Comparison of ENCODE assay signal across 8 mouse cellular contexts in the genomic region with DNA sequence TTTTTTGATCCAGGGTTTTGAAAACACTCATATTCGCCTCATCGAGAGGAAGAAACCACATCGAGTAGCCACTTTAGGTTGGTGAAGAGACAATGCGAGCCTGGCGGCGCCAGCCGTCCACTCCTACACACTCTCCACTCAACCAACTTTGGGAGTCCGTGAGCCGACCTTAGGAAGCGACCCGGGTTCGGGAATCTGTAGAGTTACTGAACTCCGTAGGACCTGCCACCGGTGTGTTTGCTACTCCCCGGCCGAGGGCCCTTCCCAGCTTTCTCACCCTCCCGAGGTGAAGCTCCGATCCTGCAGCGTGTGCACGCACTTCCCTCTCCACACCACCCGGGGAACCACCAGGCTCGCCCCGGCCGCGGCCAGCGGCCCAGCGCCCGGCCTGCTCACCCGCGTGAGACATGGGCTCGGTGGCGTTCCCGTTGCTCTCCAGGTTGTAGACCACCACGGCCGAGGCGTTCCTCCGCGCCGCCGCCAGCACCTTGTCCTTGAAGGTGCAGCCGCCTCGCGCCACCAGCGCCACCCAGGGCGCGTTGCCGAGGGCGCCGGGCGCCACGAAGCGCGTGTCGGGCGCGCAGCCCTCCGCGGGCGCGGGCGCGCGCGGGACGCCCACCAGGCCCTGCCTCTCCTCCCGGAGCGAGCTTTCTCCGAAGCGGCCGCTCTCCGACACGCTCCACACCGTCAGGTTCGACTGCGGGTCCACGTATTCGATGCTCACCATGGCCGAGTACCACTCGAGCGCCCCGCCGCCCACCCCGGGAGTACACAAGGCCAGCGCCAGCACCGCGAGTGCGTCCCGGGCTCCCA. TPM values are rescaled to one million over a fixed set of nuclear protein-coding genes. Genes with fewer than 3 reads are reported as not detected.
DNase-seq lines count a peak whose midpoint lies in the region; ATAC-seq and TF ChIP-seq lines count a peak whose summit lies in the region.

No protein-coding gene starts in this region.

- TF ChIP-seq POLR2A in MEL (IDR thresholded peaks at IDR 0.05; ENCODE audit: control insufficient read depth in 1 of 2, insufficient read depth in 1 of 2, low read depth in 1 of 2, low read length in 2 of 2, poor library complexity in 1 of 2), result no peak; a peak in 1 of 4 replicates
- TF ChIP-seq POLR2A in brain, embryonic 14.5 days (IDR thresholded peaks at IDR 0.05; ENCODE audit: borderline replicate concordance, extremely low read depth, insufficient read depth, insufficient read length, poor library complexity, severe bottlenecking), result no peak

- peak; percentile 68 for DNase-seq in MEL (ENCODE audit: low read depth, low spot score)
- peak; percentile 62 for DNase-seq in brain, embryonic 14.5 days (ENCODE audit: low read depth)
- DNase-seq in hindbrain, embryonic 14.5 days (ENCODE audit: low spot score), result peak; percentile 64
- peak; percentile 79 for DNase-seq in limb, embryonic 10.5 days (ENCODE audit: low spot score)
- DNase-seq in mesoderm, embryonic 11.5 days (ENCODE audit: low read depth, low spot score), result peak; percentile 64
- peak; percentile 19 for DNase-seq in skeletal muscle tissue, adult 2 months (ENCODE audit: low read depth, low spot score)

- under 1% methylated on average over 88 of the region's 88 CpGs for WGBS in hindbrain, embryonic 14.5 days
- under 1% methylated on average over 83 of the region's 88 CpGs for WGBS in limb, embryonic 10.5 days

- no peak for TF ChIP-seq CTCF in MEL (IDR thresholded peaks at IDR 0.05 in 2 of 3, conservative IDR thresholded peaks at IDR 0.05 in 1 of 3; ENCODE audit: control insufficient read depth in 1 of 3, insufficient read depth in 1 of 3, low read depth in 2 of 3, low read length in 3 of 3, poor library complexity in 1 of 3, severe bottlenecking in 1 of 3)
- no peak for TF ChIP-seq CTCF in brain, embryonic 14.5 days (IDR thresholded peaks at IDR 0.05; ENCODE audit: borderline replicate concordance, extremely low read depth, insufficient read depth, insufficient read length)

- peak overlapping the region; percentile 99 for H3K9ac ChIP-seq in MEL (ENCODE audit: control insufficient read depth, low read depth, low read length, poor library complexity, severe bottlenecking)
- peak overlapping the region; percentile 99 for H3K9ac ChIP-seq in hindbrain, embryonic 14.5 days

- peak overlapping the region; percentile 77 for H3K27ac ChIP-seq in MEL (ENCODE audit: control insufficient read depth, low read depth, low read length)
- peak overlapping the region; percentile 98 for H3K27ac ChIP-seq in hindbrain, embryonic 14.5 days
- peak overlapping the region; percentile 98 for H3K27ac ChIP-seq in limb, embryonic 10.5 days

- H3K36me3 ChIP-seq in MEL (ENCODE audit: control insufficient read depth in 1 of 2, insufficient read depth in 2 of 2, low read length in 2 of 2), result peaks cover 6 to 43% of the 10 kb centered on the region in 2 experiments
- no peaks in the 10 kb centered on the region for H3K36me3 ChIP-seq in hindbrain, embryonic 14.5 days (replicated peaks; ENCODE audit: control insufficient read depth, insufficient read depth)
- 0 out of 2 replicates have a peak, but pooled peaks cover 4% of the 10 kb centered on the region for H3K36me3 ChIP-seq in limb, embryonic 10.5 days

- peaks cover 44% of the 10 kb centered on the region for H3K79me2 ChIP-seq in MEL (ENCODE audit: control insufficient read depth, insufficient read depth, low read length, poor library complexity)

- H3K4me2 ChIP-seq in hindbrain, embryonic 14.5 days (replicated peaks), result peak overlapping the region; percentile 65

- peak overlapping the region; percentile 88 to 99 for H3K4me3 ChIP-seq in MEL (ENCODE audit: control insufficient read depth in 1 of 2, insufficient read depth in 1 of 2, low read depth in 2 of 2, low read length in 2 of 2)
- peak overlapping the region; percentile 92 for H3K4me3 ChIP-seq in hindbrain, embryonic 14.5 days (replicated peaks; ENCODE audit: low read length)
- peak overlapping the region; percentile 93 for H3K4me3 ChIP-seq in limb, embryonic 10.5 days

- ATAC-seq in frontal cortex, adult (ENCODE audit: low TSS enrichment), result peak; percentile 75
- peak; percentile 87 for ATAC-seq in hindbrain, embryonic 14.5 days (ENCODE audit: low FRiP score)
- ATAC-seq in erythroid progenitor cell, adult 5-6 weeks (replicated peaks; ENCODE audit: low FRiP score, poor library complexity, severe bottlenecking), result no peak

- TF ChIP-seq RAD21 in MEL (IDR thresholded peaks at IDR 0.05; ENCODE audit: low read depth, low read length), result no peak

- peaks cover 7 to 14% of the 10 kb centered on the region in 2 experiments for H3K4me1 ChIP-seq in MEL (ENCODE audit: control insufficient read depth in 1 of 2, insufficient read depth in 2 of 2, low read length in 2 of 2)
- H3K4me1 ChIP-seq in hindbrain, embryonic 14.5 days (replicated peaks; ENCODE audit: control insufficient read depth, insufficient read depth, low read length), result peaks cover 20% of the 10 kb centered on the region
- peaks cover 29% of the 10 kb centered on the region for H3K4me1 ChIP-seq in limb, embryonic 10.5 days

- no peaks in the 10 kb centered on the region for H3K27me3 ChIP-seq in MEL (ENCODE audit: control insufficient read depth in 1 of 2, insufficient read depth in 2 of 2, low read length in 2 of 2)
- H3K27me3 ChIP-seq in hindbrain, embryonic 14.5 days (ENCODE audit: control insufficient read depth, insufficient read depth, low read length), result no peaks in the 10 kb centered on the region
- H3K27me3 ChIP-seq in limb, embryonic 10.5 days (ENCODE audit: low read depth, poor library complexity, severe bottlenecking), result no peaks in the 10 kb centered on the region

- no peaks in the 10 kb centered on the region for H3K9me3 ChIP-seq in MEL (replicated peaks; ENCODE audit: insufficient read depth, low read length)
- H3K9me3 ChIP-seq in hindbrain, embryonic 14.5 days (ENCODE audit: control insufficient read depth, low read length), result no peaks in the 10 kb centered on the region
- no peaks in the 10 kb centered on the region for H3K9me3 ChIP-seq in limb, embryonic 10.5 days (replicated peaks)

- no peak for TF ChIP-seq EP300 in MEL (IDR thresholded peaks at IDR 0.05; ENCODE audit: low read depth in 1 of 2, low read length in 2 of 2)

TF ChIP-seq in MEL, 35 proteins besides CTCF, POLR2A, EP300 and RAD21:
- TF ChIP-seq UBTF (IDR thresholded peaks at IDR 0.05; ENCODE audit: borderline replicate concordance, insufficient read depth, low read depth, low read length) (peak; percentile 93; the same call in 1 of the 2 replicates), TCF12 (IDR thresholded peaks at IDR 0.05; ENCODE audit: low read depth, low read length) (no peak), JUND (IDR thresholded peaks at IDR 0.05; ENCODE audit: low read depth, low read length) (no peak), ZC3H11A (IDR thresholded peaks at IDR 0.05; ENCODE audit: low read depth, low read length) (no peak), CHD2 (IDR thresholded peaks at IDR 0.05; ENCODE audit: low read length) (no peak), MAX (IDR thresholded peaks at IDR 0.05; ENCODE audit: low read length) (no peak), RCOR1 (IDR thresholded peaks at IDR 0.05; ENCODE audit: low read depth, low read length) (no peak)

RNA-seq across cellular contexts. Expression of a gene that starts 0.6 kb away (rescaled TPM):
- 33.0 and 37.1 TPM in 2 replicates for total RNA-seq in MEL (2012; rRNA removed)
- polyA plus RNA-seq in MEL (2012; ENCODE audit: insufficient read depth in 1 of 2, insufficient read length in 2 of 2, low read depth in 1 of 2, low replicate concordance in 2 of 2, missing spikeins in 1 of 2), result 10 to 100 TPM in 1 of 2 experiments, not detected in 1; 46.4 TPM
- polyA plus RNA-seq in brain, embryonic 14.5 days (2012; rRNA removed), result 21.9 and 24.4 TPM in 2 replicates
- 26.9 and 28.9 TPM in 2 replicates for polyA plus RNA-seq in hindbrain, embryonic 14.5 days (2014; fragmentation: Nextera tagmentation; extraction: Ambion mirVana)
- 24.2 and 25.7 TPM in 2 replicates for polyA plus RNA-seq in limb, embryonic 10.5 days (2016; fragmentation: Nextera tagmentation; extraction: Ambion mirVana)
- 2.2 and 9.2 TPM in 2 replicates for total RNA-seq in erythroid progenitor cell, adult 5-6 weeks (2015; ENCODE audit: low replicate concordance)
- total RNA-seq in erythroid progenitor cell, adult 5-6 weeks (2017; ENCODE audit: low replicate concordance), result 10.1 and 11.0 TPM in 2 replicates

RNA-seq across cellular contexts. Expression of a gene that starts 41.8 kb away (rescaled TPM):
- 20.0 and 21.1 TPM in 2 replicates for total RNA-seq in MEL (2012; rRNA removed)
- polyA plus RNA-seq in MEL (2012; ENCODE audit: insufficient read depth in 1 of 2, insufficient read length in 2 of 2, low read depth in 1 of 2, low replicate concordance in 2 of 2, missing spikeins in 1 of 2), result 10 to 100 TPM; 37.9 to 46.0 TPM
- 23.5 and 27.7 TPM in 2 replicates for polyA plus RNA-seq in brain, embryonic 14.5 days (2012; rRNA removed)
- 17.7 and 18.4 TPM in 2 replicates for polyA plus RNA-seq in hindbrain, embryonic 14.5 days (2014; fragmentation: Nextera tagmentation; extraction: Ambion mirVana)
- polyA plus RNA-seq in limb, embryonic 10.5 days (2016; fragmentation: Nextera tagmentation; extraction: Ambion mirVana), result 23.1 and 26.0 TPM in 2 replicates
- 6.1 and 6.3 TPM in 2 replicates for total RNA-seq in erythroid progenitor cell, adult 5-6 weeks (2015; ENCODE audit: low replicate concordance)
- total RNA-seq in erythroid progenitor cell, adult 5-6 weeks (2017; ENCODE audit: low replicate concordance), result 9.9 and 17.3 TPM in 2 replicates

Comparison
In these comparisons a context has a peak if more than half of its experiments do, and no peak if none do; other contexts are left out.
1. DNase-seq: peak in every context shown above with its lines; median percentile 79 in limb, embryonic 10.5 days; 68 in MEL; 64 in hindbrain, embryonic 14.5 days; 64 in mesoderm, embryonic 11.5 days; 62 in brain, embryonic 14.5 days; 19 in skeletal muscle tissue, adult 2 months.